Mouse (Mus musculus): ENCODE measurements around the gene Gm13057. TPM values are rescaled to one million over a fixed set of nuclear protein-coding genes. Genes with fewer than 3 reads are reported as not detected.
"Not testable (repeated sequence)": the region's sequence is repeated elsewhere in the genome, so short reads cannot be mapped to it uniquely, and the experiment has no call there.

The Gm13057 gene
- polyA plus RNA-seq (2014; fragmentation: Nextera tagmentation; extraction: Ambion mirVana), result not detected in 2 replicates

DNA sequence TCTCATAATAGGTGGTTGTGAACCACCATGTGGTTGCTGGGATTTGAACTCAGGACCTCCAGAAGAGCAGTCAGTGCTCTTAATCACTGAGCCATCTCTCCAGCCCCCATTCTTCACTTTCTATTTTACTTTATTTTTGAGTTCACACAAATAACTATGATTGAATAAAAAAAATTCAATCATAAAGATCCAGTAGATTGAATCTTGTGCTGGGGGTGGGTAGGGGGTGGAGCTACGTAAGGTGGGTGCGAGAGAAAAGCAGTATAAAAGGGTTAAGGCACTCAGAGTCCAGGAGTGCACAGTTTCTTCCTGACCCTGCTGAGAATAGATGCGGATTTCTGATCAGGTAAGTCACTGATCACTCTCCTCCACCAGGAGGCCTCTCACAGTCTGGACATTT is at the start of gene Gm13057, which contains the start of gene BC080695:
Gene Gm13057 (plus strand): TSS at position 310 of the 400 bp plus-strand sequence.
Gene BC080695 (plus strand): TSS at position 301 of the 400 bp plus-strand sequence.
- WGBS, result no CpG with 5 or more reads among the region's 3 CpGs
- H3K4me1 ChIP-seq (ENCODE audit: control insufficient read depth, insufficient read depth, low read length); H3K27me3 ChIP-seq (replicated peaks; ENCODE audit: control insufficient read depth, insufficient read depth, low read length); H3K4me3 ChIP-seq (ENCODE audit: low read depth, low read length); H3K36me3 ChIP-seq (ENCODE audit: control insufficient read depth, insufficient read depth, low read length); H3K4me2 ChIP-seq (ENCODE audit: low read depth, low read length); H3K27ac ChIP-seq (replicated peaks; ENCODE audit: low read depth, low read length); H3K9ac ChIP-seq (ENCODE audit: low read depth, low read length); ATAC-seq (ENCODE audit: low read depth); DNase-seq (ENCODE audit: low spot score); H3K9me3 ChIP-seq (ENCODE audit: control insufficient read depth, low read length): not testable (repeated sequence)

DNA sequence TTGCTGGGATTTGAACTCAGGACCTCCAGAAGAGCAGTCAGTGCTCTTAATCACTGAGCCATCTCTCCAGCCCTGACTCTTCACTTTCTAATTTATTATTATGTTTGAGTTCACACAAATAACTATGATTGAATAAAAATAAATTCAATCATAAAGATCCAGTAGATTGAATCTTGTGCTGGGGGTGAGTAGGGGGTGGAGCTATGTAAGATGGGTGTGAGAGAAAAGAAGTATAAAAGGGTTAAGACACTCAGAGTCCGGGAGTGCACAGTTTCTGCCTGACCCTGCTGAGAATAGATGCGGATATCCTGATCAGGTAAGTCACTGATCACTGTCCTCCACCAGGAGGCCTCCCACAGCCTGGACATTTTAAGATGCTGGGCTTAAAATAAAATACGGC is 40.5 kb upstream of the Gm13057 start, which contains the start of gene Gm13043:
Gene Gm13043 (plus strand): TSS at position 301 of the 400 bp plus-strand sequence.
- H3K36me3 ChIP-seq (ENCODE audit: control insufficient read depth, insufficient read depth, low read length), result no peaks in the 10 kb centered on the region
- no peaks in the 10 kb centered on the region for H3K9me3 ChIP-seq (ENCODE audit: control insufficient read depth, low read length)
- H3K4me3 ChIP-seq (ENCODE audit: low read depth, low read length), result no peak within 1 kb of the TSS
- H3K27me3 ChIP-seq (replicated peaks; ENCODE audit: control insufficient read depth, insufficient read depth, low read length), result no peaks in the 10 kb centered on the region
- ATAC-seq (ENCODE audit: low read depth), result no peak
- no peak within 1 kb of the TSS for H3K4me2 ChIP-seq (ENCODE audit: low read depth, low read length)
- no peak within 1 kb of the TSS for H3K27ac ChIP-seq (replicated peaks; ENCODE audit: low read depth, low read length)
- 75% methylated on average over 3 of the region's 3 CpGs for WGBS
- DNase-seq (ENCODE audit: low spot score), result no peak
- no peaks in the 10 kb centered on the region for H3K4me1 ChIP-seq (ENCODE audit: control insufficient read depth, insufficient read depth, low read length)
- H3K9ac ChIP-seq (ENCODE audit: low read depth, low read length), result no peak within 1 kb of the TSS

DNA sequence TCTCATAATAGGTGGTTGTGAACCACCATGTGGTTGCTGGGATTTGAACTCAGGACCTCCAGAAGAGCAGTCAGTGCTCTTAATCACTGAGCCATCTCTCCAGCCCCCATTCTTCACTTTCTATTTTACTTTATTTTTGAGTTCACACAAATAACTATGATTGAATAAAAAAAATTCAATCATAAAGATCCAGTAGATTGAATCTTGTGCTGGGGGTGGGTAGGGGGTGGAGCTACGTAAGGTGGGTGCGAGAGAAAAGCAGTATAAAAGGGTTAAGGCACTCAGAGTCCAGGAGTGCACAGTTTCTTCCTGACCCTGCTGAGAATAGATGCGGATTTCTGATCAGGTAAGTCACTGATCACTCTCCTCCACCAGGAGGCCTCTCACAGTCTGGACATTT is 15.9 kb upstream of the Gm13057 start, which contains the start of gene Gm13040:
Gene Gm13040 (plus strand): TSS at position 301 of the 400 bp plus-strand sequence.
- not testable (repeated sequence) for H3K9ac ChIP-seq (ENCODE audit: low read depth, low read length); H3K27ac ChIP-seq (replicated peaks; ENCODE audit: low read depth, low read length); DNase-seq (ENCODE audit: low spot score); ATAC-seq (ENCODE audit: low read depth); H3K27me3 ChIP-seq (replicated peaks; ENCODE audit: control insufficient read depth, insufficient read depth, low read length); H3K4me2 ChIP-seq (ENCODE audit: low read depth, low read length); H3K36me3 ChIP-seq (ENCODE audit: control insufficient read depth, insufficient read depth, low read length); H3K9me3 ChIP-seq (ENCODE audit: control insufficient read depth, low read length); H3K4me1 ChIP-seq (ENCODE audit: control insufficient read depth, insufficient read depth, low read length); H3K4me3 ChIP-seq (ENCODE audit: low read depth, low read length)
- no CpG with 5 or more reads among the region's 3 CpGs for WGBS

Other genes starting within 250 kb of the Gm13057 start
- gene Lrrc38, start 202.0 kb upstream of the Gm13057 start, polyA plus RNA-seq (2014; fragmentation: Nextera tagmentation; extraction: Ambion mirVana), result 2.2 and 2.3 TPM in 2 replicates
- gene Pramel1, start 157.3 kb upstream of the Gm13057 start, polyA plus RNA-seq (2014; fragmentation: Nextera tagmentation; extraction: Ambion mirVana), result not detected in 2 replicates
- gene Pramef8, start 139.3 kb upstream of the Gm13057 start, polyA plus RNA-seq (2014; fragmentation: Nextera tagmentation; extraction: Ambion mirVana), result 8.8 and 12.1 TPM in 2 replicates
- not detected in 2 replicates for gene Oog4, start 101.4 kb upstream of the Gm13057 start, polyA plus RNA-seq (2014; fragmentation: Nextera tagmentation; extraction: Ambion mirVana)
- not detected in 2 replicates for gene Gm13043, start 40.4 kb upstream of the Gm13057 start, polyA plus RNA-seq (2014; fragmentation: Nextera tagmentation; extraction: Ambion mirVana)
- gene Gm13040, start 15.8 kb upstream of the Gm13057 start, polyA plus RNA-seq (2014; fragmentation: Nextera tagmentation; extraction: Ambion mirVana), result not detected in 2 replicates
- gene BC080695, start within 50 bp of the Gm13057 start, polyA plus RNA-seq (2014; fragmentation: Nextera tagmentation; extraction: Ambion mirVana), result not detected in 2 replicates
- not detected in 2 replicates for gene Gm13083, start 63.3 kb downstream of the Gm13057 start, polyA plus RNA-seq (2014; fragmentation: Nextera tagmentation; extraction: Ambion mirVana)
- not detected in 2 replicates for gene Gm13088, start 105.5 kb downstream of the Gm13057 start, polyA plus RNA-seq (2014; fragmentation: Nextera tagmentation; extraction: Ambion mirVana)
- gene Gm13089, start 151.0 kb downstream of the Gm13057 start, polyA plus RNA-seq (2014; fragmentation: Nextera tagmentation; extraction: Ambion mirVana), result not detected in 2 replicates
- not detected in 2 replicates for gene Gm13078, start 167.7 kb downstream of the Gm13057 start, polyA plus RNA-seq (2014; fragmentation: Nextera tagmentation; extraction: Ambion mirVana)
- gene Gm13023, start 237.6 kb downstream of the Gm13057 start, polyA plus RNA-seq (2014; fragmentation: Nextera tagmentation; extraction: Ambion mirVana), result not detected in 2 replicates

All from embryonic facial prominence, embryonic 14.5 days (tissue).